Mouse (Mus musculus) lung, embryonic 16.5 days (tissue): Measurements from ENCODE around the gene Slc27a1. TPM values are rescaled to one million over a fixed set of nuclear protein-coding genes. Genes with fewer than 3 reads are reported as not detected.

Source experiments
- ATAC-seq: fragments of 200-750 bp; cut with Nextera tagmentation; 2 replicates; pipeline ENCODE4 v1.8.0; 2017; ENCODE audit warnings: low read depth, mild to moderate bottlenecking, moderate library complexity
- H3K27ac ChIP-seq: fragments of 300-500 bp; sonication (generic); 2 replicates; pipeline ENCODE4 v1.5.1; 2014; ENCODE audit warnings: mild to moderate bottlenecking, control low read depth, low read length
- H3K27me3 ChIP-seq: fragments of 300-500 bp; sonication (generic); 2 replicates; pipeline ENCODE4 v1.6.1; 2014; ENCODE audit warnings: low read depth, low read length, mixed read lengths; ENCODE audit not compliant: control insufficient read depth, insufficient read depth
- H3K36me3 ChIP-seq: fragments of 300-500 bp; sonication (generic); 2 replicates; pipeline ENCODE4 v1.6.1; 2014; ENCODE audit warnings: low read length; ENCODE audit not compliant: control insufficient read depth, insufficient read depth
- H3K4me1 ChIP-seq: fragments of 300-500 bp; sonication (generic); replicated peaks from 2 replicates; pipeline ENCODE4 v1.6.1; 2014; ENCODE audit warnings: low read length, mixed read lengths; ENCODE audit not compliant: control insufficient read depth, insufficient read depth
- H3K4me2 ChIP-seq: fragments of 300-500 bp; sonication (generic); 2 replicates; pipeline ENCODE4 v1.6.1; 2014; ENCODE audit warnings: low read depth, low read length, control low read depth
- H3K4me3 ChIP-seq: fragments of 300-500 bp; sonication (generic); 2 replicates; pipeline ENCODE4 v1.5.1; 2014; ENCODE audit warnings: mild to moderate bottlenecking, low read length, control low read depth
- H3K9ac ChIP-seq: fragments of 300-500 bp; sonication (generic); 2 replicates; pipeline ENCODE4 v1.6.1; 2014; ENCODE audit warnings: low read length, control low read depth
- H3K9me3 ChIP-seq: fragments of 300-500 bp; sonication (generic); 2 replicates; pipeline ENCODE4 v1.6.1; 2016; ENCODE audit warnings: low read length; ENCODE audit not compliant: control insufficient read depth
- WGBS: fragments of 180-500 bp; shearing (Covaris S2); extraction: QIAGEN DNeasy Blood & Tissue Kit; methylation state at CpG from one replicate; pipeline ENCODE4 v1.1.7; 2014; 5-methylcytosine and 5-hydroxymethylcytosine counted together
- microRNA-seq: library from miRNA; unstranded; fragments of <30 nt; microRNA quantifications from one replicate; pipeline ENCODE4, GENCODE M21; 2016
- polyA plus RNA-seq: library from polyadenylated mRNA; unstranded; fragments of >200 nt; fragmentation: Nextera tagmentation; extraction: Ambion mirVana; gene quantifications from 2 replicates; pipeline ENCODE4 v1.2.1, GENCODE M21; 2015

Slc27a1 gene
- polyA plus RNA-seq, 1 experiment from 2014 or later, result 39.5 TPM

- Histone ChIP-seq H3K9me3 (no peaks in the 10 kb centered on the region; the same call in 1 of the 2 replicates), H3K4me2 (no peak overlapping the region), H3K27ac (no peak overlapping the region), H3K4me3 (no peak overlapping the region), H3K4me1 (peaks cover 23% of the 10 kb centered on the region), H3K36me3 (no peaks in the 10 kb centered on the region), H3K27me3 (peaks cover 8% of the 10 kb centered on the region; the same call in 1 of the 2 replicates), H3K9ac (no peak overlapping the region)
- no peak for ATAC-seq
- 60% methylated on average over 2 of the region's 2 CpGs for WGBS
These were observed 63.2 kb downstream of the Slc27a1 start for GRCm38 (mm10) chr8:71631897-71632296.

GRCm38 (mm10) chr8:71633164-71633563, 64.5 kb downstream of the Slc27a1 start:
- Histone ChIP-seq H3K36me3 (no peaks in the 10 kb centered on the region), H3K27ac (no peak overlapping the region), H3K9me3 (no peaks in the 10 kb centered on the region; the same call in 1 of the 2 replicates), H3K9ac (no peak overlapping the region), H3K27me3 (peaks cover 8% of the 10 kb centered on the region; the same call in 1 of the 2 replicates), H3K4me2 (no peak overlapping the region), H3K4me1 (peaks cover 15% of the 10 kb centered on the region), H3K4me3 (no peak overlapping the region)
- no peak for ATAC-seq
- 12% methylated on average over 18 of the region's 22 CpGs for WGBS

GRCm38 (mm10) chr8:71633981-71634667, 65.4 kb downstream of the Slc27a1 start:
- Histone ChIP-seq H3K4me2 (peak overlapping the region; percentile 42), H3K36me3 (no peaks in the 10 kb centered on the region), H3K4me1 (peaks cover 7% of the 10 kb centered on the region; the same call in 1 of the 2 replicates), H3K9ac (no peak overlapping the region), H3K27me3 (peaks cover 8% of the 10 kb centered on the region; the same call in 1 of the 2 replicates), H3K27ac (no peak overlapping the region), H3K4me3 (peak overlapping the region; percentile 11; the same call in 1 of the 2 replicates), H3K9me3 (no peaks in the 10 kb centered on the region; the same call in 1 of the 2 replicates)
- ATAC-seq, result peak; percentile 42
- WGBS, result 5% methylated on average over 26 of the region's 26 CpGs

Small RNAs within 50 kb of the gene (microRNA-seq; reads per million reads assigned to microRNA genes)
- gene Mir6769b, result not detected

Other genes starting within 250 kb of the Slc27a1 start
- 95.6 and 101 TPM in 2 replicates for gene Use1, start 202.0 kb upstream of the Slc27a1 start, polyA plus RNA-seq
- gene Ocel1, start 197.6 kb upstream of the Slc27a1 start, polyA plus RNA-seq, result 5.9 and 6.3 TPM in 2 replicates
- gene Nr2f6, start 186.9 kb upstream of the Slc27a1 start, polyA plus RNA-seq, result 36.2 and 39.9 TPM in 2 replicates
- 37.3 and 40.7 TPM in 2 replicates for gene Ushbp1, start 173.1 kb upstream of the Slc27a1 start, polyA plus RNA-seq
- 96.9 and 108 TPM in 2 replicates for gene Babam1, start 172.0 kb upstream of the Slc27a1 start, polyA plus RNA-seq
- 44.9 and 49.4 TPM in 2 replicates for gene Ankle1, start 162.9 kb upstream of the Slc27a1 start, polyA plus RNA-seq
- gene Abhd8, start 105.2 kb upstream of the Slc27a1 start, polyA plus RNA-seq, result 36.7 and 37.8 TPM in 2 replicates
- gene Mrpl34, start 103.9 kb upstream of the Slc27a1 start, polyA plus RNA-seq, result 136 and 151 TPM in 2 replicates
- gene Dda1, start 99.7 kb upstream of the Slc27a1 start, polyA plus RNA-seq, result 91.9 and 96.3 TPM in 2 replicates
- 0.79 and 1.0 TPM in 2 replicates for gene Ano8, start 82.9 kb upstream of the Slc27a1 start, polyA plus RNA-seq
- gene Gtpbp3, start 80.8 kb upstream of the Slc27a1 start, polyA plus RNA-seq, result 16.1 and 17.4 TPM in 2 replicates
- 130 and 145 TPM in 2 replicates for gene Plvap, start 57.1 kb upstream of the Slc27a1 start, polyA plus RNA-seq
- gene Ccdc194, start 43.2 kb upstream of the Slc27a1 start, polyA plus RNA-seq, result 0.23 and 0.58 TPM in 2 replicates
- gene Bst2, start 31.4 kb upstream of the Slc27a1 start, polyA plus RNA-seq, result 50.4 and 51.1 TPM in 2 replicates
- 96.3 and 99.5 TPM in 2 replicates for gene Mvb12a, start 26.0 kb upstream of the Slc27a1 start, polyA plus RNA-seq
- gene Tmem221, start 10.0 kb upstream of the Slc27a1 start, polyA plus RNA-seq, result 4.4 and 4.5 TPM in 2 replicates
- 0.10 TPM in 1 of 2 replicates, not detected in the other for gene Nxnl1, start 2.3 kb upstream of the Slc27a1 start, polyA plus RNA-seq
- 202 and 218 TPM in 2 replicates for gene Pgls, start 23.3 kb downstream of the Slc27a1 start, polyA plus RNA-seq
- 2.7 and 3.7 TPM in 2 replicates for gene Fam129c, start 28.8 kb downstream of the Slc27a1 start, polyA plus RNA-seq
- gene Colgalt1, start 42.1 kb downstream of the Slc27a1 start, polyA plus RNA-seq, result 70.3 and 72.9 TPM in 2 replicates
- 0.67 and 0.68 TPM in 2 replicates for gene Unc13a, start 102.9 kb downstream of the Slc27a1 start, polyA plus RNA-seq
- 8.9 and 9.1 TPM in 2 replicates for gene Jak3, start 107.4 kb downstream of the Slc27a1 start, polyA plus RNA-seq
- 1.4 and 1.5 TPM in 2 replicates for gene Insl3, start 120.3 kb downstream of the Slc27a1 start, polyA plus RNA-seq
- gene B3gnt3, start 132.9 kb downstream of the Slc27a1 start, polyA plus RNA-seq, result 4.4 and 4.6 TPM in 2 replicates
- 6.5 and 8.0 TPM in 2 replicates for gene Fcho1, start 156.8 kb downstream of the Slc27a1 start, polyA plus RNA-seq